Mouse (Mus musculus) kidney, embryonic 16.5 days (tissue): Measurements from ENCODE around the gene Prim2. TPM values are rescaled to one million over a fixed set of nuclear protein-coding genes. Genes with fewer than 3 reads are reported as not detected.

Experiments
- ATAC-seq: fragments of 200-750 bp; cut with Nextera tagmentation; 2 replicates; pipeline ENCODE4 v1.8.0; 2017; ENCODE audit warnings: moderate TSS enrichment; ENCODE audit not compliant: low FRiP score, low TSS enrichment
- H3K27ac ChIP-seq: fragments of 300-500 bp; sonication (generic); 2 replicates; pipeline ENCODE4 v1.5.1; 2014; ENCODE audit warnings: low read length
- H3K27me3 ChIP-seq: fragments of 300-500 bp; sonication (generic); 2 replicates; pipeline ENCODE4 v1.6.1; 2014; ENCODE audit warnings: low read length, control low read depth, mixed read lengths; ENCODE audit not compliant: insufficient read depth
- H3K36me3 ChIP-seq: fragments of 300-500 bp; sonication (generic); 2 replicates; pipeline ENCODE4 v1.6.1; 2014; ENCODE audit warnings: low read length, control low read depth, mixed read lengths; ENCODE audit not compliant: insufficient read depth
- H3K4me1 ChIP-seq: fragments of 300-500 bp; sonication (generic); 2 replicates; pipeline ENCODE4 v1.6.1; 2014; ENCODE audit warnings: low read length, control low read depth, mixed read lengths; ENCODE audit not compliant: insufficient read depth
- H3K4me2 ChIP-seq: fragments of 300-500 bp; sonication (generic); replicated peaks from 2 replicates; pipeline ENCODE4 v1.6.1; 2014; ENCODE audit warnings: low read depth, low read length
- H3K4me3 ChIP-seq: fragments of 300-500 bp; sonication (generic); 2 replicates; pipeline ENCODE4 v1.5.1; 2014; ENCODE audit warnings: mild to moderate bottlenecking, low read length
- H3K9ac ChIP-seq: fragments of 300-500 bp; sonication (generic); replicated peaks from 2 replicates; pipeline ENCODE4 v1.6.1; 2014; ENCODE audit warnings: low read length
- H3K9me3 ChIP-seq: fragments of 300-500 bp; sonication (generic); 2 replicates; pipeline ENCODE4 v1.6.1; 2016; ENCODE audit warnings: low read length, control low read depth
- WGBS: fragments of 180-500 bp; shearing (Covaris S2); extraction: QIAGEN DNeasy Blood & Tissue Kit; methylation state at CpG from one replicate; pipeline ENCODE4 v1.1.7; 2014; 5-methylcytosine and 5-hydroxymethylcytosine counted together
- polyA plus RNA-seq: library from polyadenylated mRNA; unstranded; fragments of >200 nt; fragmentation: Nextera tagmentation; extraction: Ambion mirVana; gene quantifications from 2 replicates; pipeline ENCODE4 v1.2.1, GENCODE M21; 2015

Gene Prim2
- 35.8 and 36.3 TPM in 2 replicates for polyA plus RNA-seq

DNA sequence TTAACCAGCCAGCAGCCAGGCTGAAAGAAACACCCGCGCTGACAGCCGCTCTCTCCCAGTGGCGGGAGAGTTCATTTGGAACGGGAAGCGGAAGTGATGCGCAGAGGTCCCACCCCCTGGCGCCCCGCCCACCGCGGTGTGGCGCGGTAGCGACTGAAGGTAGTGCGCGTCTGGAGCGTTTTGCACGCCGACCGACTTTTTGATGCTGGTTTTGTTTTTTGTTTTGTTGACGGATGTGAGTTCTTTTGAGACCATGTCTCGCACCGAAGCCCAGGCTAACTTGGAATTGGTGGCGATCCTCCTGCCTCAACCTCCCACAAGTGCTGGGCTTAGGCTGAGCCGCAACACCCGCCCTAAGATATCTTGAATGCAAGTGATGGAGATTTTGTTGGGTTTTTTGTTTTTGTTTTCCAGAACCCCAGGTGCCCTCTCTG, at the start of gene Prim2:
Prim2 (minus strand) TSS at position 88 of the 434 bp plus-strand sequence.
- H3K4me3 ChIP-seq: peak within 1 kb of the TSS; percentile 83
- 0% methylated on average over 26 of the region's 26 CpGs for WGBS
- ATAC-seq: peak; percentile 92
- no peaks in the 10 kb centered on the region for H3K27me3 ChIP-seq
- H3K27ac ChIP-seq: peak within 1 kb of the TSS; percentile 59
- peak within 1 kb of the TSS; percentile 60 for H3K4me2 ChIP-seq
- peaks cover 10% of the 10 kb centered on the region; the same call in 1 of the 2 replicates for H3K36me3 ChIP-seq
- no peaks in the 10 kb centered on the region for H3K9me3 ChIP-seq
- H3K4me1 ChIP-seq: peaks cover 13% of the 10 kb centered on the region
- peak within 1 kb of the TSS; percentile 62 for H3K9ac ChIP-seq

DNA sequence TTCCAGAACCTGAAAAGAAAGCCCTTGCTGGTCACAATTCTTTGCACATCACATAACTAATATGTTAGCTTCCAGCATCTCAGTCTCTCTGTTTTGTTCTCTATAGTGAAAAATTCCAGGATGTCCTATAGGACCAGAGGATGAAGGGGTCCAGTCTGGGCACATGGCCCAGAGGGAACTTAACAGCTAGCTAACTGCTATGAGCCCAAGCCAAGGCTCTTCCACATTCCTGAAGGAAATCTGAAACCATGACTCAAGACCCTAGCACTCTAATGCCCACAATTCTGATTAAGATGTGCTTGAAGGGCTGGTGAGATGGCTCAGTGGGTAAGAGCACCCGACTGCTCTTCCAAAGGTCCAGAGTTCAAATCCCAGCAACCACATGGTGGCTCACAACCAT, 48.0 kb upstream of the Prim2 start:
- H3K27ac ChIP-seq: no peak overlapping the region
- H3K27me3 ChIP-seq: 0 out of 2 replicates have a peak, but pooled peaks cover 4% of the 10 kb centered on the region
- H3K9me3 ChIP-seq: no peaks in the 10 kb centered on the region
- H3K36me3 ChIP-seq: peaks cover 8% of the 10 kb centered on the region
- H3K4me1 ChIP-seq: peaks cover 7% of the 10 kb centered on the region
- no peak overlapping the region for H3K4me3 ChIP-seq
- H3K4me2 ChIP-seq: no peak overlapping the region
- 82% methylated on average over 1 of the region's 1 CpGs for WGBS
- ATAC-seq: no peak
- H3K9ac ChIP-seq: no peak overlapping the region

DNA sequence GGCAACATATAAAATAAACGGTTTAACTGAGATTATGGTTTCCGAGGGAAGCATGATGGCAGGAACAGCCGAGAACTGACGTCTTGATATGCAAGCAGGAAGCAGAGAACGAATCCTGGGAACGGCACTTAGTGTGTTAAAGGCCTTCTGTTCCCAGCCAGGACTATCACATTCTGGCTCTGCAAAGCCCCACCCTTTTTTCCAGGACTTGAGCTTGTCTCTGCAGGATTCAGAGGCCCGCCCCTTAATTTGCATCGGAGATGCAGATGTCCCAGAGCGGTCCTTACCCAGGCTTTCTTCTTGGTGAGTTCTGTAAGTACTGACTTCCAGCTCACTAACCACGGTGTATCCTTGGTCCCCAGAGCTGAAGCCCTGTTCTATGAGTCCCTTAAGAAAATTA, 45.2 kb upstream of the Prim2 start:
- Histone ChIP-seq H3K36me3 (no peaks in the 10 kb centered on the region), H3K4me1 (no peaks in the 10 kb centered on the region), H3K27ac (no peak overlapping the region), H3K4me2 (0 out of 2 replicates have a peak overlapping the region, but pooled peaks have one; percentile 18), H3K9ac (no peak overlapping the region), H3K9me3 (no peaks in the 10 kb centered on the region), H3K27me3 (0 out of 2 replicates have a peak, but pooled peaks cover 4% of the 10 kb centered on the region), H3K4me3 (no peak overlapping the region)
- WGBS: 6% methylated on average over 10 of the region's 10 CpGs
- no peak; the same call in 1 of the 2 replicates for ATAC-seq

DNA sequence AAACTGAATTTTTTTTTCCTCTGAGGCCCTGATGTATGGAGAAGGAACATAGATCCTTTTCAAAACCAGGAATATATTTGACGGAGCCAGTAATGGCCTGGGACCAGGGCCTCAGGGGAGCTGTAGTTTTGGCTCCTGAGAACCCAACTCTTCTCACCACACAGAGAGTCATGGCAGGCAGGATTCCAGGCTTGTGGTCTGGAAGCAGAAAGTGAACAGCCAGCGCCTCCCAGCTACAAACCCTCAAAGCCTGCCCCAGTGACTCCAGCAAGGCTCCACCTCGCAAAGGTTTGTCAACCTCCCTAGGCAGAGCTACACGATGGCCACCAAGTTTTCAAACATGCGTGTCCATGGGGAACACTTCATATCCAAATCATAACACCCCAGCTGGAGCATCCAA, 42.4 kb upstream of the Prim2 start:
- H3K36me3 ChIP-seq: no peaks in the 10 kb centered on the region
- H3K9me3 ChIP-seq: no peaks in the 10 kb centered on the region
- WGBS: 89% methylated on average over 5 of the region's 5 CpGs
- H3K4me1 ChIP-seq: no peaks in the 10 kb centered on the region
- ATAC-seq: no peak
- no peak overlapping the region for H3K4me3 ChIP-seq
- H3K27me3 ChIP-seq: 0 out of 2 replicates have a peak, but pooled peaks cover 4% of the 10 kb centered on the region
- no peak overlapping the region for H3K9ac ChIP-seq
- H3K4me2 ChIP-seq: no peak overlapping the region
- no peak overlapping the region for H3K27ac ChIP-seq

DNA sequence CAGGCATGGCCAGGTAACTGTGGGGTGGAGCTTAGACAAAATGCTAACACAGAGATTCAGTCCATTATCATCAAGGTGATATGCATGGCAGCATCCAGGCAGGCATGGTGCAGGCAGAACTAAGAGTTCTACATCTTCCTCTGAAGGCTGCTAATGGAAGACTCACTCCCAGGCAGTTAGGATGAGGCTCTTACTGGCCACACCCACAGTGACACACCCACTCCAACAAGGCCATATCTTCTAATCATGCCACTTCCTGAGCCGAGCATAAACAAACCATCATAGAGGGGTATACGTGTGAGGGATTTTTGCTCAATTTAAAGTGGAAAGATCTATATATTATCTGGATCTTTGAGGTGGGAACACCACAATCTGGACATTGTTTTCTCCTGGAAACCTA, 40.0 kb upstream of the Prim2 start:
- Histone ChIP-seq H3K27ac (no peak overlapping the region), H3K9me3 (no peaks in the 10 kb centered on the region), H3K4me1 (no peaks in the 10 kb centered on the region), H3K4me2 (no peak overlapping the region), H3K36me3 (no peaks in the 10 kb centered on the region), H3K4me3 (no peak overlapping the region), H3K9ac (no peak overlapping the region), H3K27me3 (0 out of 2 replicates have a peak, but pooled peaks cover 4% of the 10 kb centered on the region)
- no peak for ATAC-seq
- WGBS: 65% methylated on average over 2 of the region's 2 CpGs

DNA sequence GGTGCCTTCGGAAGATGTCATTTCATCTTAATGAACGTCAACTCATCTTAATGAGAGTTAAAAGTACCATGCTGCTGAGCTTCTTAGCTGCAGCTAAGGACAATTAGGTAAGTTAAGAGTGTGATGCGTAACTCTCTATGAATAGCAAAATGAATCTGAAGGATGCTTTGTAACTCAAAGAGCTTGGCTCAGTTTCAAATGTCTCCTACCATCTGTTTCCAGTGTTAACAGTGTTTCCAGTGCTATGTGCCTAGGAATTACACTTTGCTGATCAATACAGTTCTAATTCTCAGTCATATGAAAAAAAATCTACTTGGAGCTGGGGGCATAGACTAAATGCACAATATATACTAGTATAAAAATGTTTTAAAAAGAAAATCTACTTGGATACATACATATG, 31.6 kb upstream of the Prim2 start:
- no peaks in the 10 kb centered on the region for H3K4me1 ChIP-seq
- no peak overlapping the region for H3K4me3 ChIP-seq
- ATAC-seq: no peak
- H3K9me3 ChIP-seq: no peaks in the 10 kb centered on the region
- H3K27me3 ChIP-seq: no peaks in the 10 kb centered on the region
- H3K36me3 ChIP-seq: no peaks in the 10 kb centered on the region
- WGBS: 88% methylated on average over 3 of the region's 3 CpGs
- H3K9ac ChIP-seq: no peak overlapping the region
- no peak overlapping the region for H3K4me2 ChIP-seq
- H3K27ac ChIP-seq: no peak overlapping the region

DNA sequence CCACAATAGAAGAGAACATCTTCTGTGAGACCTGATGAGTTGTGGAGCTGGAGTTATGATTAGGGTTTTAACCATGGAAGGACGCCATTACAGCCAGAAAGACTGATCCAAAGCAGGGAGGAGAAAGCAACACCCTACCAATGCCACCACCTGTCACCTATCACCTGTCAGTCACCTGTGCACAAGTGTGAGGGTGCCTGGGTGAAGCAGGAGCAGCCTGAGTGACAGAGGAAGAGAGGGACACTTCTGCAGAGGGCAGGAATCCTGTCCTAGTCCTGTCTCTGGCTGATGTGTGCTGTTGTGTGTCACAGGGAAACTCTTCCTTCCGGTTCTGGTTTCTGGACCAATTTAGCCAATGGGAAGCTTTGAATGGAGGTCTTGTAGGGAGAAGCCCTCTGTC, 26.4 kb upstream of the Prim2 start:
- H3K4me2 ChIP-seq: no peak overlapping the region
- no peaks in the 10 kb centered on the region for H3K27me3 ChIP-seq
- no peak for ATAC-seq

DNA sequence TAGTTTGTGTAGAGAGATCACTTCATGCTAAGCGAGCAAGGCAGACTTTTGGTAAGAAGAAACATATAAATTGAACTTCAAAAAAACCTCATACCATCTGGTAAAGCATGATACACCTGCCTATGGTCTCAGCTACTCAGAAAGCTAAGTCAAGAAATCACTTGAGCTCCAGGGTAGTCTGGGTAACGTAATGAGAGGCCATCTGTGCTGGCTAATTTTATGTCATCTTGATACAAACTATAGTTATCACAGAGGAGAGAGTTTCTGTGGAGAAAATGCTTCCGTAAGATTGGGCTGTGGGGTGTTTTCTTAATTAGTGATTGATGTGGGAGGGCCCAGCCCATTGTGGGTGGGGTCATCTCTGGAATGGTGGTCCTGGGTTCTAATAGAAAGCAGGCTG, 24.3 kb upstream of the Prim2 start:
- H3K4me1 ChIP-seq: no peaks in the 10 kb centered on the region
- H3K4me2 ChIP-seq: no peak overlapping the region
- no peaks in the 10 kb centered on the region for H3K9me3 ChIP-seq
- no peak overlapping the region for H3K27ac ChIP-seq
- no peaks in the 10 kb centered on the region for H3K27me3 ChIP-seq
- 84% methylated on average over 3 of the region's 3 CpGs for WGBS
- no peaks in the 10 kb centered on the region for H3K36me3 ChIP-seq
- no peak overlapping the region for H3K4me3 ChIP-seq
- no peak overlapping the region for H3K9ac ChIP-seq
- ATAC-seq: no peak

More for the DNA sequence above, 26.4 kb upstream of the Prim2 start:
- H3K4me1 ChIP-seq: no peaks in the 10 kb centered on the region
- no peaks in the 10 kb centered on the region for H3K9me3 ChIP-seq
- no peak overlapping the region for H3K9ac ChIP-seq
- H3K4me3 ChIP-seq: no peak overlapping the region
- no peaks in the 10 kb centered on the region for H3K36me3 ChIP-seq
- WGBS: 81% methylated on average over 2 of the region's 2 CpGs
- no peak overlapping the region for H3K27ac ChIP-seq

DNA sequence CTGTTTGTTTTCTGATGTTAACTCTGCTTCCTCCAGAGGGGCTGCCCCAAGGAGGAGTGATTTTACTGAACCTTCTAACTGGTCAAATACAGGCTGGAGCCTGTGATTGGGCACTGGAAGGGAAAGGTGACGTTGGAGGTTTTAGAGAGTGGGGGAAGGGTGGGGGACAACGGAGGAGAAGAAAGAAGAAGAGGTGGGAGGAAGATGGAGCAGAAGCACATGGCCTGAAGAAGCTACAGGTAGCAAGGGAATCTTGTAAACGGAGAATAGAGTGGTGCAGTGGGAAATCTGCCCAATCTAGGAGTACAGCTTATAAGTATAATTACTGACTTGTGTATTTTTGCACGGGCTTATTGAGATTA, 20.5 kb upstream of the Prim2 start:
- peaks cover 4% of the 10 kb centered on the region; the same call in 1 of the 2 replicates for H3K9me3 ChIP-seq
- H3K4me1 ChIP-seq: no peaks in the 10 kb centered on the region
- 52% methylated on average over 4 of the region's 4 CpGs for WGBS
- H3K27ac ChIP-seq: no peak overlapping the region
- no peaks in the 10 kb centered on the region for H3K36me3 ChIP-seq
- no peak for ATAC-seq
- H3K9ac ChIP-seq: no peak overlapping the region
- H3K27me3 ChIP-seq: no peaks in the 10 kb centered on the region
- no peak overlapping the region for H3K4me3 ChIP-seq
- no peak overlapping the region for H3K4me2 ChIP-seq

DNA sequence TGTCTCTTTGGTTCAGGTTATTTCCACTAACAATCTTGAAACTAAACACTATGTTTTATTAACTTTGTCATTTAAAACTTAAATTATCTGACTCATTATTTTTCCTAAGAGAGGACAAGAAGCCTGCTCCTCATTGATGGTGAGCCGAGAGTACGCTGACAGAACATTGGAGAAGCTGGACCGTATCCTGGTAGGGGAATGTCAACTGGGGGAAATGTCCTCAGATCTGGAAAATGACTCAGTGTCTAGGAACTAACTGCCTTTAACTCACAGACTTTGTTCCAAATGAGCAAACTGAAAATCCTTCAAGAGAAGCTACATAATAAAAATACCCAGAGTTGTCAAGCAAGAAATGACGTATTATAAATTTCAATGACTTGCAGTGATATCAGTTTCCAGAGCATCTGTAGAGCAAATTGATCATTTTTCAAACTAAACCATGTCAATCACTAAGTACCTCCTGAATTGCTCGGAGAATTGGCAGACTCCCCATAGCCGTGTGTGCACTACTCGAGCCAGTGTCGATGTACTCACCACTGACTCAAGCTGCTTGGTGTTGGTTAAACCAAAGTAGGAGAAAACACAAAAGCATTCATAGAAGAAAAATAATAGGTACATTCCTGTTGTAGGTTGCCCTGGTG, 20.0 kb upstream of the Prim2 start:
- Histone ChIP-seq H3K4me1 (no peaks in the 10 kb centered on the region), H3K36me3 (no peaks in the 10 kb centered on the region), H3K9ac (no peak overlapping the region), H3K27ac (no peak overlapping the region), H3K4me3 (no peak overlapping the region), H3K27me3 (no peaks in the 10 kb centered on the region), H3K9me3 (peaks cover 4% of the 10 kb centered on the region; the same call in 1 of the 2 replicates), H3K4me2 (no peak overlapping the region)
- 84% methylated on average over 8 of the region's 8 CpGs for WGBS
- no peak for ATAC-seq
